Mouse (Mus musculus) thymus, postnatal 0 days (tissue): ENCODE measurements around the gene Rbpjl. TPM values are rescaled to one million over a fixed set of nuclear protein-coding genes. Genes with fewer than 3 reads are reported as not detected.

Source experiments
- DNase-seq: peaks from one replicate; pipeline ENCODE4 v3.0.0-alpha.2; 2015; ENCODE audit warnings: low spot score
- polyA plus RNA-seq: library from polyadenylated mRNA; unstranded; fragments of >200 nt; fragmentation: Nextera tagmentation; extraction: Ambion mirVana; gene quantifications from 2 replicates; pipeline ENCODE4 v1.2.1, GENCODE M21; 2015

Rbpjl gene
- polyA plus RNA-seq: not detected in 2 replicates

DNA sequence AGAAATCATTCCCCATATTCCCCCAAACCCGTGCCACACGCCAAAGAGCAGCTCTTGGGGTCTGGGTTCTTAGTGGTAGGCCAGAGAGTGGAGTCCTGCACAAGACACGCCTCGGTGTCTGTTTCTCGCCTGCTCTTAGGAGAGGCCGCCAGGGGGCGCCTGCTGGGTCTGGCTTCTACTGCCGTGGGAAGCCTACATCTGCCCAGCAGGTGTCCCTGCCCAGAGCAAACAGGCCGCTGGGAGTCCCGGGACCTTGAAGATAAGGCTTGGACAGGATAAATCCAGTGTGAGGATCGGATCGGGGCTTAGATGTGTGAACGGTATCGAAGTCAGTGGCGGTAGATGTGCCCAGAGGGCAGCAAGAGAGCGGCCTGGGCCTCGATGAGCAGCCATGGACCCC is at the start of gene Rbpjl:
TSS of gene Rbpjl (plus strand) at position 236 of the 400 bp plus-strand sequence.
- peak; percentile 69 for DNase-seq

DNA sequence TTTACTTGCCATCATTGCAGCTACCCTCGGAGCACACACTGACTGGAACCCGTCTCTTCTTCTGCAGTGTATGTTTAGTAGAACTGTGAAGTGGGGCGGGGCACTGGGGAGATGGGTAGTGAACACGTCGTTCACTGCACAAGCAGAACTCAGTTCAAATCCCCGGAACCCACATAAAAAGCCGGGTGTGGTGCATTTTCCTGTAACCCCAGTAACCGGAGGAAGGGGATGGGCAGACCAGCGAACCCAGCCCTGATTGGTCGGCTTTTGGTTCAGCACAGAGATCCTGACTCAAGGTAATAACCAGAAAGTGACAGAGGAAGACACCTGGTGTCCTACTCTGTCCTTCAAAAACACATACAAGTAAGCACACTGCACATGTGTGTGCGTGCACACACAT is 49.6 kb upstream of the Rbpjl start:
- no peak for DNase-seq

DNA sequence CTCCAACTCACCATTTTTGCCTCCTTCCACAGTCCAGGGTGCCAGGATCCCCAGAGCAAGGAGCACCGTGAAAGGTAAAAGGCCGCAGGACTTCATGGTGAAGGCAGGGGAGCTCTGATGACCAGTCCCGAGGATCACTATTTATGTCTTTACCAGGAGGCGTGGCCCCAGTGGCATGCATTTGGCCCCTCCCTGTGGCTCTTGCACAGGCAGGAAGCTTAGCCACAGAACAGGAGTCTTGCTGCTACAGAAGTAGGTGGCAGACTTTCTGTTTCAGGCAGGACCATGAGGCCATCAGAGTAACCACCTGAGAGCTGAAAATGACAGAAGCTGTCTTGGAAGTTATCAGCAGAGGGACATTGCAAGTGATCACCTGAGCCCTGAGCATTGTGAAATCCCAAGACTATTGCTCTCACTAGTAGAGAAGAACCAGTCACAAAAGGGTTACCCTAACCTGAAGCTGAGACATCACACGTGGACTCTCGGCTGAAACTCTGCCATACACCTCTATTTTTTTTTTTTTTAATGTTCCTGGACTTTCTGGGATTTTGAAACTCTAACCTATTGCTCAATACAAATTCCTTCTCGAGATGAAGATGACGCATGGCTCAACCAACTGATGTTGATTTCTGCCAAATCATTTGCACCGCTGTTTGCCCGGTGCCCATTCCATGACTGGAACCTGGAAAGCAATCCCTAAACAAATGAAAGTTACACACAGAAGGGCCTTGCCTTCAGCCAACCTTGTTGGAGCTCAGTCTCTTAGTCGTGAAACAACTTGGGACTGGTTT is 46.6 kb upstream of the Rbpjl start:
- DNase-seq: no peak

DNA sequence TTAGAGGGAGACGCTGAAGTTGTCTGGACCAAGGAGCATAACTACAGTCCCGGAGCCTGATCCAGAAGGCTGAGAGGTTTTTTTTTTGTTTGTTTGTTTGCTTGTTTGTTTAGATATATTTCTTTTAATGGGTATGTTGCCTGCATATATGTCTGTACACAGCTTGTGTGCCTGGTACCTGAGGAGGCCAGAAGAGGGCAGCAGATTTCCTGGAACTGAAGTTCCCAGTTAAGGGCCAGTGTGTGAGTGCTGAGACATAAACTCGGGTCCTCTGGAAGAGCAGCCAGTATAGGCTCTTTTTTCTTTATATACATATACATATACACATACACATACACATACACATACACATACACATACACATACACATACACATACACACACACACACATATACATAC is 44.6 kb upstream of the Rbpjl start:
- DNase-seq: no peak

DNA sequence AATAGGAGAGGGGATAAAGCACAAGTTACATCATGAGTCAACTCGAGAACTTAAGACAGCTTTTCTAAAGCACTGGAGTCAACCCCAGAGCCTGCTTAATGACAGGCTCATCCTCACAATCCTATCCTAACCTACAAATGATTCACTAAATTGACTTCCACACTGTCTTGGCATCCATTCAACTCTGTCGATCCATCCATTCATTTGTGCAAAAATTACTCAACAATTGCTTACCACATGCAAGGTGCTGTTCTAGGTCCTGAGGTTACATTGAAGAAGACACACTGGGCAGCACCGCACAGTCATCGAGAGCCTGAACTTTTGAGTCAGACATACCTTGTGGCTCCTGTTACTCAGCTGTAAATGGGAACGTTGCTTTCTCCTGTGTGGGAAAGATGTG is 43.9 kb upstream of the Rbpjl start:
- no peak for DNase-seq

DNA sequence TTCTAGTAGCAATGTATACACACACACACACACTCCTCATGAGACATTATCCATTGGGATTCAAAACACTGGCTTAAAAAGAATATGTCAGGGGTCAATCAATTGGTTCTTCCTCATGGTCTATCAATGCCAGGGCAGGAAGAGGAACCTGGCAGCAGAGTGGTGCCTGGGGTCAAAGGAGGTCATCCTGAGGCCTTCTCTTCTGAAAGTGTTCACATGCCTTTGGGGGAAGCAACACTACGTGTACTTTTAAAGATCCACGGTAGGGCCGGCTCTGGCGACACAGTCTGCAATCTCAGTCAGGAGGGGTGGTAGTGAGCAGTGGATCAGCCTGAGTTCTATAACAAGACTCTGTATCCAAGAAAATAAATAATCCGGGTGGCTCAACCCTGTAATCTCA is 43.3 kb upstream of the Rbpjl start:
- no peak for DNase-seq

DNA sequence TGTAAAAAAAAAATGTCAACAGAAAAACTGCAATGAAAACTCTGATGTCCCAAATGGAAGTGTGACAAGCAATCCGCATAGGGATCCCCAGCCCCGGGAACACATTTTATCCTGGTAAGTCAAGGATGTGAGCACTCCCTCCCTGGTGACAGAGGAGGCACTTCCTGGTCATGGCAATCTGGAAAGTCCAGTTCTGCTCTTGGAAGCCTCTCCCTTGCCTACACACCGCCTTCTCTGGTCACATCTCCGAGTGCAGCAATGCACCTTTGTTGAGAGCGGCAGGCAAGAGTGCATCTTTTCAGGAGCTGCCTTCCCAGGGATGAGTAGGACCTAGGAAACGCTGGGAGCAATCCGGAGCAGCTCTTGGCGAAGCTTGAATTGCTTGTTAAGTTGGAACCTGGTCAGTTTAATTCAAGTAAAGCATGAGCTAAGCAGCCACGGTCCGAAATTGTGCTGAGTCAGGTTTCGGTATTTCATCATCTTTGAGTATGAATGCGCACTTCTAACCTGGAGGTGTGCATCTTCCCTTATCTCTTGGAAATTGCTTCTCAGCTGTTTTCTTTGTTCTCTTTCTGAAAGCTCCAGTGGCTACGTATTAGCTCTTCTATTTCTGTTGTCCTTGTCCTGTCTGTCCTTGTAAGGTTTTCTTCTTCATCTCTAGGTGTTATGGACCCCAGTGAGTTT is 41.8 kb upstream of the Rbpjl start:
- no peak for DNase-seq

DNA sequence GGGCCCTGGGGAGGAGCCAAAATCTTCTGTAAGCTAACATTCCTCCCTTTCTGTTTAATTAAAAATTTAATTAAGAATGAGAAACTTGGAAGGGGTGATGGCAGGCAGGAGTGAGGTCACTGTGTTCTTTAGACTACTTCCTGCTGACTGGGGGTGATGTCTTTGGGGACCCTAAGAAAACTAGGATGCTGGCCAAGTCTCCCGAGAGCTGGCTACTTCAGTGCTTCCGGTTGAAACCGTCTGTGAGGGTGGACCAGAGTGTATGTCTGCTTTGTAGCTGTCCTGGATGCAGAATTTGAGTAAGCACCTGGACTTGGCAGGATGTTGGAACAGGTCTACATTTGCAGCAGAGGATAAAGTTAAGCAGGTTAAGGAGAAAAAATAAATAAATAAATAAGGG is 36.0 kb upstream of the Rbpjl start:
- no peak for DNase-seq

DNA sequence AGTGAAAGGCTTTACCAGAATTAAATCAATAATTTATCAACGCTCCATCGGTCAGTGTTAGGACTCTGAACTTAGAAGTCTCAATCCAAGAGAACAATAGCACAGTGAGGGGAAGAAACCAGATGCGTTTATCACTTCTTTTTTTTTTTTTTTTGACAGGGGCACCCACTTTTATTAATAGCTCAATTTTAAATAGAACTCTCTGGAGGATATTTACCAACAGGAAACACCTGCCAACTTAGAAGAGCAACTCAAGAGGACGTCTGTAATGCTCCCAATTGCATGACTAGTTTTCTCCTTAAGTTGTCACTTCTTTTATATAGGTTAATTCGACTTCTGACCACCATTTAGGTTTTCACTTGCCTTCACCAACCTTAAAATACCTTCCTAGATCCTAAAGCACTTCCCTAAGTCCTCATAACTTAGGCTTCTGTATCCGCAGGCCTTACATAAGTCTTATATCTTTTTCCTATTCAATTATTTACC is 34.3 kb upstream of the Rbpjl start:
- no peak for DNase-seq

DNA sequence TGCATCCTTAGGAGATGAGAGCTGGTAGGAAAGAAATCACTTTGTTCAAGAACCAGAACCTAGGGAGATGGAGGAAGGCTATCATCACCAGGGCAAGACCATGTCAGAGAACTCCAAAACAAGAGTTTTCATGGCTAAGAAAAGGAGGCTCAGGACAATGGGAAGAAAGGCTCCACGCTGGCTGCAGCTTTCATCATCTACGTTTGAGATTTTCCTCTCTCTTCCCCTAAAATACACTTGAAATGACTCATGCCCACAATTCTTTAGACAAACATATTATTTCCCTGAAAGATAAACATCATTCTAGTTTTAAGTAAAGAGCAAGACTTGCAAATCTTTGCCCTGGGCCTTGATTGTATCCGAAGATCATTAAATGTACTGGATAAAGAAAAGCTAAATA is 31.6 kb upstream of the Rbpjl start:
- DNase-seq: no peak

DNA sequence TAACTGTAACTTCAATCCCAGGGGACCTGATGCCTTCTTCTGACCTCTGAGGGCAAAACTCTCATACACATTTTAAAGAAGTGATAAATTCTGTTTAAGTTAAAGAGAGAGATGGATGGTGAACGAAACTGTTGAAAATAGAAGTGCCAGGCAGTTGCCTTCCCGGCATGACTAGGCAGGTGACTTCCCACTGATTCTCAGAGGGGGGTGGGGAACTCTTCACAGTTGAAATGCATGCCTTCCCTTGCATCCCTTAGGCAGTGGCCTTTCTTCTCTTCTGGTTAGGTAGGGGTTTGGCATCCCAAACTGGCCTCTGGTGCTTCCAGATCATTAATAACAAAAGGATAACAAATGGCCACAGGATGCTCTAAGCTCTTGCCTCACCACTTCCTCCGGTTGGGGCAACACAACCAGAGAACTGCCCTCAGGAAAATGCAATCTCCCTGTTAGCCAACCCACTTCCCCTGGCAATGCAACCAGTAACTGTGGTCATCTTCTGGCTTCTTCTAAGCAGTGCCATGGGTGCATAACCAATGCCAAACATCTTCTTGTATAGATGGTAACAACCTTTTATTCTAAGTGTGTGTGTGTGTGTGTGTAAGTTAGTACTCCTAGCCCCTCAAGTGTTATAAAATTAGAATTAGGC is 30.4 kb upstream of the Rbpjl start:
- no peak for DNase-seq

DNA sequence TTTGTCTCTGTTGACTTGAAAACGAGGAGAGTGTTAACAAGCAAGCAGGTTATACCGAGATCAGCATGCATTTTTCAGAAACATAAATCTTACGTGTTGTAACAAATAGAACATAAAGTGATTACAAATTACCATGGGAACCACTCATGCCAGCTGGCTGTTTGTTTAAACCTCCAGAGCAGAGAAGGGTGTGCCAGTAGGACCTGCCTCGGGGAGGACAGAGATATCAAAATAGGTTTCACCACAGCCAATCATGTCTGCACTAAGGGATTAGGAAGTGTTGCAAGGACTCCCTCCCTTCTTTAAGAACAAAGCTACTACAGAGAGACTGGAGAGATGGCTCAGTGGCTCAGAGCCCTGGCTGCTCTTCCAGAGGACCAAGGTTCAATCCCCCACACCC is 29.8 kb upstream of the Rbpjl start:
- no peak for DNase-seq

DNA sequence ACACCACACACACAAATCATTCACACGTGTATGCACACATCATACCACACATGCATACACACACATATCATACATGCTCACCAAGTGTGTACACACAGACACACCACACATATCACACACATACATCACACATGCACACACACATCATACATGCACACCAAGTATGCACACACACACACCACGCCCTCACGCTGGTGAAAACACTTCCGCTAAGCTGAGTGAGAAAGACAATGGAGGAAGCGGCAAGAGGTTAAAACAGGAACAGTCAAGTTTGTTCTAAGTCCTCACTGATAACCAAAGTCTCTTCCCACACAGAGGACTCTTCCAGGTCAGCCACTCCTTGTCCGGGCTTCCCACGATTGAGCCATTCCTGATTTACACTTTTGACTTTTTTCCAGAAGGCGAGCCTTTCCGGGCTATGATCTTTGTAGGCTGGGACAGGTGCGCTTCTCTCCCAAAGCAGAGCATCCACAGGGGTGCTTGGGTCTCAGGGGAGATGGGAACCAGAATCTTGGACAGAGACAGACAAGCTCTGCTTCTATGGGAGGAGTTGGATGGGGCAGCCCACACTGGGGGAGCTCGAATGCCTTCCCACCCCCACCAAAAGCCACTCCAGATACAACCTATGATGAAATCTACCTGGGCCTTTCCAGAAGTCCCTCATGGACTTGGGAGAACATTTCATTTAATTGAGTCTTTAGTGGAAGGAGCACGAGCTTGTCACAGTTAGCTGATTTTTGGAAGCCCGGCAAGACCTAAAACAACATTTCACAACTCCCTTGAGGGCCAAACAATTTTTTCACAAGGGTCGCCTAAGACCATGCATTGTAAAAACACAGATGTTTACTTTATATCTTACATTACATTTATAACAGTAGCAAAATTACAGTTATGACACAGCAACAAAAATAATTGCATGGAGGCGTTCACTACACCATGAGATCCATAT is 25.2 kb upstream of the Rbpjl start:
- DNase-seq: no peak

DNA sequence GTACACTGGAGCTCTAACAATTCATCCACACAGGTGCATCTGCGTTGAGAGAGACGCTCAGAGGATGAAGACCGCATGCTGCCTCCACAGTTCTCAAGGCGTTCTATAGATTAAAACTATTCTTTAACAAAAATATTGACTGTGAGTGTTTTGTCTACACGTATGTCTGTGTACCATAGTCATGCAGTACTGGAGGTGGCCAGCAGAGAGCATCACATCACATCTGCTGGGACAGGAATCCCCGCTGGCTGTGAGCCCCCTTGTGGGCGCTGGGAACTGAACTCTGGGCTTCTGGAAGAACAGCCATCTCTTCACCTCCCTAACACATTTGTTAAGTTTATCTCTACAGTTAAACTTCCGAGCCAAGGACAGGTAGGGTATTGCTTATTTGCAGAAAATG is 21.2 kb upstream of the Rbpjl start:
- DNase-seq: peak; percentile 7

DNA sequence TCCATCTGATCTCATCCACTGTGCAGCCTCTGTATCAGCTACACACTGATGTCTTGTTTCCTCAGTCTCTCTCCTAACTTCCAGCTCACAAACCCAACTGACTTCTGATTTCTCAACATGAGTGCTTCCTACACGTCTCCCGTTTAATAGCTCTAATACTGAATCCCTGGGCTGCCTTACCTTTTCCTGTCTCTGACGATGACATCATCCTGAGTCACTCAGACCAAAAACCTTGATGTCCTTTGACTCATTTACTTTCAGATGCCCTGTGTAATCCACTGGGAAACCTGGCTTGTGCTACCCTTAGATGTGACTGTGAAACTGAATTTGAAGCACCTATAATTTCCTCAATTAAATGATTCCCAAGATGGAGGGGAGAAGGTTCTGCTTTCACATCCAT is 20.0 kb upstream of the Rbpjl start:
- DNase-seq: no peak

DNA sequence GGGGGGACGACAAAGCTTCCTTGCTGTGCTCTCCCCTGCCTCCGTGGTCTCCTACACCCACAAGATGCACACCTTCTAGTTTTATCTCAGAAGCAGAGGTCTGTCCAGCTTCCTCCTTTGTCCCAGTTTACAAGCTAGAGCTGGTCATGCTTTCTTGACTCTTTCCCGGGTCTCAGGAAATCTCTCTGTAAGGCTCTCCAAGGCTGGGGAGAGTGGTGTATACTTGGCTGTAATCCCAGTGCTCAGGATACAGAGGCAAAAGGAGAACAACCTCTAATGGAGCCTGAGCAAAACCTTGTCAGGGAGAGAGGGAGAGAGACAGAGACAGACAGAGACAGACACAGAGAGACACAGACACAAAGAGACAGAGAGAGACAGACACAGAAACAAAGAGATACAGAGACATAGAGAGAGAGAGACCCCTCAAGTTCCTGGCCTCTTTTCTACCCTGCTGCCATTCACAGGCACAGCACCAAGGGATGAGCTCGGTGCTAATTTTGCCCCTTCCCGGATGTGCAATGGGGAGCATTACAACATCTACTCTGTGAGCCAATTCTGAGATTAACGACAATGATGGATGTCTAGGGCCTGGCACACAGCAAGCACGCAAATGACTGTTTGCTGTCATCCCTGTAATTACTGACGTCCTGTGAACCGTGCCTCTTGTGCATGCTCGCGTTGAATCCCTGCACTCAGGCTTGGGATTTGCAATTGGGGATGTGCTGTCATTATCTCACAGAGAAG is 19.1 kb upstream of the Rbpjl start:
- no peak for DNase-seq

DNA sequence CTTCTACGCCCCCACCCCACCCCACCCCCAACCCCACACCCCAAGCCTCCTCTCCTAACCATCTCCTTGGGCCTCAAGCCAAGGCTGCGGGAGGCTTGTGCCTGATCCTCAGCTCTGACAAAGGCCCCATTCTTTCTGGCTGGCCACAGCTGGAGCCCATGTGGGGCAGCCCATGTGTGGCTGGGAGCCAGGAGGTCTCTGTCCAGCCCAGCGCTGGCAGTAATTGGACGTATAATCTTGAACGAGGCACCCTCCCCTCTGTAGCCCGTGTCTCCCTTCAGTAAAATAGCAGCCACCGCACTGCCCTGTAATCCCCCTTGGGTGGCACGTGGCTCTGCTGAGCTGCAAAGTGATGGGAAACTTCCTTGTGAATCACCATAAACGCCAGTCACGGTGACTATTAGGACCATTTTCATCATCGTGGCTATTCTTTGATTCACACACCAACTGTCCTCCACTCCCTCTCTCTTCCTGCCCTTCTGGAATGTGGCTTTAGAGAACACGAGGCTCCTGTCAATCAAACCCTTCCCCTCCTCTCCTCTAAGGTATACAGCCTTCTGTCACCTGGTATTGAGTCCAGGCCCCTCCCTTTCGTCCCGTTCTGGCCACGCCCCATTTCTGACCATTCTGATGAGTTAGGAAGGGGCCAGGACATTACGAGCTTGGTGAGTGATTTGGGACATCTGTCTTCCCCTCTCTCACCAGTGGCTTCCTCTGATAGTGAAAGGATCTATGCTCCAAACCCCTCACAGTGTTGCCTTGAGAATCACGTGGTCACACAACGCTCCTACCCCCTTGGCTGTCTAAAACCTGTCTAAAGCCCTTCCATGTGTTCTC is 16.8 kb upstream of the Rbpjl start:
- no peak for DNase-seq

DNA sequence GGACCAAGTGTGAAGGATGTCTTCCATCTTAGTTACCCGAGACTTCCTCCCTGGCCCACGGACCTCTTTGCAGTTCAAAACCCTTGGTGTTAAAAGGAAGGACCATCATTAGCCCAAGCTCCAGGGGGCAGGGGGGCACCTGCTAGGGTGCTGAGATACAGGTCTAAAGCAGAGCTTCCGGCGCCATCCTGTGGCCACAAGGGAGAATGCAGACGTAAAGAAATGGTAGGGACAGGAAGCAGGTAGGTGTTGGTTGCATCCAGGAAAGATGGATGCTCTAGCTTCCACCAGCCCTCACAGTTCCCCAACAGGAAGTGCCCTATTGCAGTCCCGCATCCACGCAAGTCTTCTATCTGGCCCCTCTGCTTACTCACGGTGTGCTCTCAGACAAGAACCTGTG is 16.0 kb upstream of the Rbpjl start:
- DNase-seq: peak; percentile 42

DNA sequence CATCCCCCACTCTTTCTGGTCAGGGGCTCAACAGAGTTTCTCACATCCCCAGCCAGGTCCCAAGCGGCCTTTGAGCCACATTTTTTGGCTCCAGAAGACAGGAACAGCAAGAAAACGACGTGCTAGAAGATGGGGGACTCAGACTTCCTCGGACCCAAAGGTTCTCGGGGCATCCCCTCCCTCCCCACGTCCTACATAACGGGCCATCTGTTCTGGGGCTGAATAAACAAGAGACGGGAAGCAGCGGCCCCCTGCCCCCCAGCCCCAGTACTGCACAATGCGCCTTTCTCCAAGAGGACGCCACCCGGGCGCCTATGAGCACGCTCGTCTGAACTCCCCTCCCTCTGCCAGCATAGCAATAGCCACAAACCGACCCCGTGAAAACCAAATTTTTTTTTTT is 13.9 kb upstream of the Rbpjl start, which contains the start of gene Slpi:
TSS of gene Slpi (minus strand) at position 76 of the 400 bp plus-strand sequence.
- DNase-seq: peak; percentile 10
